Mouse (Mus musculus): Measurements from ENCODE around the gene Ms4a4a.
"Not testable (repeated sequence)": the region's sequence is repeated elsewhere in the genome, so short reads cannot be mapped to it uniquely, and the experiment has no call there.

Gene Ms4a4a

GRCm38 (mm10) chr19:11431209-11431608, 55.9 kb downstream of the Ms4a4a start:
- DNase-seq (ENCODE audit: low read depth, low spot score) = not testable (repeated sequence)

GRCm38 (mm10) chr19:11435058-11435834, 59.9 kb downstream of the Ms4a4a start:
- peak; percentile 67 for DNase-seq (ENCODE audit: low read depth, low spot score)

Measured in CD4-positive helper T cell, adult 2 months (primary cell).